Mouse (Mus musculus) forebrain, postnatal 0 days (tissue): Measurements from ENCODE around the gene Gsg1l2. TPM values are rescaled to one million over a fixed set of nuclear protein-coding genes. Genes with fewer than 3 reads are reported as not detected.

ENCODE experiments used
- ATAC-seq: fragments of 200-750 bp; cut with Nextera tagmentation; 2 replicates; pipeline ENCODE4 v1.8.0; 2017; ENCODE audit warnings: mild to moderate bottlenecking, moderate library complexity
- DNase-seq: peaks from one replicate; pipeline ENCODE4 v3.0.0-alpha.2; 2015
- H3K27ac ChIP-seq: fragments of 300-500 bp; sonication (generic); 2 replicates; pipeline ENCODE4 v1.5.1; 2014; ENCODE audit warnings: low read depth, mild to moderate bottlenecking, antibody characterized with exemption, low read length, moderate library complexity, mixed read lengths
- H3K27me3 ChIP-seq: fragments of 300-500 bp; sonication (generic); 2 replicates; pipeline ENCODE4 v1.6.1; 2014; ENCODE audit warnings: mild to moderate bottlenecking, low read length, mixed read lengths; ENCODE audit not compliant: insufficient read depth
- H3K36me3 ChIP-seq: fragments of 300-500 bp; sonication (generic); 2 replicates; pipeline ENCODE4 v1.6.1; 2014; ENCODE audit warnings: mild to moderate bottlenecking, moderate library complexity; ENCODE audit not compliant: insufficient read depth
- H3K4me1 ChIP-seq: fragments of 300-500 bp; sonication (generic); 2 replicates; pipeline ENCODE4 v1.6.1; 2014; ENCODE audit warnings: antibody characterized with exemption; ENCODE audit not compliant: insufficient read depth
- H3K4me2 ChIP-seq: fragments of 300-500 bp; sonication (generic); 2 replicates; pipeline ENCODE4 v1.6.1; 2014; ENCODE audit warnings: low read depth, mild to moderate bottlenecking, moderate library complexity
- H3K4me3 ChIP-seq: fragments of 300-500 bp; sonication (generic); 2 replicates; pipeline ENCODE4 v1.5.1; 2014; ENCODE audit warnings: low read depth, low read length, mixed read lengths
- H3K9ac ChIP-seq: fragments of 300-500 bp; sonication (generic); 2 replicates; pipeline ENCODE4 v1.6.1; 2014; ENCODE audit warnings: mild to moderate bottlenecking
- H3K9me3 ChIP-seq: fragments of 300-500 bp; sonication (generic); 2 replicates; pipeline ENCODE4 v1.6.1; 2016; ENCODE audit warnings: low read length
- CTCF ChIP-seq: sonication (generic); IDR thresholded peaks from 2 replicates; pipeline ENCODE4 v1.5.1; 2016; ENCODE audit warnings: antibody characterized with exemption, control low read depth, low read depth
- WGBS: fragments of 180-500 bp; shearing (Covaris S2); extraction: QIAGEN DNeasy Blood & Tissue Kit; methylation state at CpG from one replicate; pipeline ENCODE4 v1.1.7; 2014; 5-methylcytosine and 5-hydroxymethylcytosine counted together
- polyA plus RNA-seq: library from polyadenylated mRNA; unstranded; fragments of >200 nt; fragmentation: Nextera tagmentation; extraction: Ambion mirVana; gene quantifications from 2 replicates; pipeline ENCODE4 v1.2.1, GENCODE M21; 2015
- total RNA-seq: library from RNA; depleted of rRNA; stranded (reverse); fragments of >200 nt; gene quantifications from 2 replicates; pipeline ENCODE4 v1.2.3, GENCODE M21; 2014

The Gsg1l2 gene
- total and polyA plus RNA-seq, 2 experiments from 2014 or later: not detected

DNA sequence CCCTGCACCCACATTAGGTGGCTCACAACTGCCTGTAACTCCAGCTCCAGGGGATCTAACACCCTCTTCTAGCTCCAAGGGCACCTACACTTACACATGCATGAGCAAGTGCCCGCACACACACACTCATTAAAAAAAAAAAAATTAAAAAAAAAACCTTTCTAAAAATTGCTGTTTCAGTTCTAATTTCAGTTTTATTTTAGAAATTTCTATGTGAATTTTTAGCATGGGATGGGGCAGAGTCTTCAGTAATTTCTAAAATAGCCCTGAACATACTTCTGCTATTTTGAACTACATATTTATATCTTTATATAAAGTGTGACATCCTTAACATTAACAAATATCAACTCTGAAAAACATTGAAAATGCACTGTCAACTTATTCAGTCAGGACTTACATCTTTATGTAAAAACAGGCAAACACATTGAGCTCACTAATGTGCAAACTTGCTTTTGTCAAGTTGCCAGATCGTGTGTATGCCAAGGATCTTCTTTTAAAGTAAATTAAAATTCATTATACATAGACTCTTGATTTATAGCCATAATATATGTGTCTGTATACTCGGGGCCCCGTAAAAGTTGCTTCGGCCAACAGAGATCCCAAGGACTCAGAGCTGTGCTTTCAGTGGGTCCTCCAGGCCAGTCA lies 35.4 kb upstream of the Gsg1l2 start:
- no peak overlapping the region for H3K4me3 ChIP-seq
- no peaks in the 10 kb centered on the region for H3K36me3 ChIP-seq
- no peak for TF ChIP-seq CTCF
- H3K4me2 ChIP-seq: no peak overlapping the region
- ATAC-seq: no peak
- peak; percentile 46 for DNase-seq
- no peaks in the 10 kb centered on the region for H3K9me3 ChIP-seq
- no peak overlapping the region for H3K9ac ChIP-seq
- H3K27me3 ChIP-seq: no peaks in the 10 kb centered on the region
- H3K4me1 ChIP-seq: no peaks in the 10 kb centered on the region
- H3K27ac ChIP-seq: no peak overlapping the region
- 76% methylated on average over 5 of the region's 5 CpGs for WGBS

DNA sequence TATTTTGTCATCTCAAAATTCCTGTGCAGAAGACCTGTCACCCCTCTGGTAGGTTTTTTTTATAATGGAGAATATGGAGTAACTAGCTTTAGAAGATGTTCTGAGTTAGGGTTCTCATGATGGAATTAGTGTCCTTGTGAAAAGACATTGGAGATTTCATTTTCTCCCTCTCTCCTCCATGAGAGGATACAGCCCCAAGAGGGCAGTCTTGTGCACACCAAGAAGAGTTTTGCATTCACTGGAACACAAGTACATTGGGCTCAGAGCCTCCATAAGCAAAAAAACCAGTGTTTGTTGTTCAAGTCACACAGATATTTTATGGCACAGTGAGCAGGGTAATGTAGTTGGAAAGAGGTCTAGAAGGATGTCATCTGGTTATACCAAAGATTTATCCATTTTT lies 32.8 kb upstream of the Gsg1l2 start:
- Histone ChIP-seq H3K4me3 (no peak overlapping the region), H3K36me3 (no peaks in the 10 kb centered on the region), H3K4me1 (no peaks in the 10 kb centered on the region), H3K27me3 (no peaks in the 10 kb centered on the region), H3K4me2 (no peak overlapping the region), H3K27ac (no peak overlapping the region), H3K9me3 (no peaks in the 10 kb centered on the region), H3K9ac (no peak overlapping the region)
- DNase-seq (no peak), ATAC-seq (no peak)
- 0 out of 2 replicates have a peak, but pooled peaks have one; percentile 14 for TF ChIP-seq CTCF

DNA sequence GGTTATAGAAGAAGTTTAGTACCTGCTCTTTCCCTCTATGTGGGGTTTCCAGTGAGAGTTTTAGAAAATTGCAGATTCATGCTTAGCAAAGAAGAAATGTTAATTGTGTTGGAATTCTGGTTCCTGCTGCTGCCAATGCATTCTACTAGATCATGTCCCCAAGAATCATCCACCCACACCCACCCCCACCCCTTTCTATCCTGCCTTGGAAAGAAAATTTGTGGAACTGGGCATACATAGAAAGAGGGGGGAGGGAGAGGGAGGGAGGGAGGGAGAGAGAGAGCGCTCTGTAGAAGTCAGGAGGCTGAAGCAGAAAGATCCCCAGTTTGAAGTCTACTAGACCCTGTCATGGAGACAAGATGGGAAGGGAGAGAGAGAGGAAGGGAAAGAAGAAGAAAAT lies 18.1 kb upstream of the Gsg1l2 start:
- Histone ChIP-seq H3K27me3 (no peaks in the 10 kb centered on the region), H3K9me3 (no peaks in the 10 kb centered on the region), H3K4me2 (no peak overlapping the region), H3K4me3 (no peak overlapping the region), H3K4me1 (no peaks in the 10 kb centered on the region), H3K36me3 (no peaks in the 10 kb centered on the region), H3K9ac (no peak overlapping the region), H3K27ac (no peak overlapping the region)
- WGBS: 95% methylated on average over 1 of the region's 1 CpGs
- DNase-seq (no peak), ATAC-seq (no peak)
- TF ChIP-seq CTCF: no peak

DNA sequence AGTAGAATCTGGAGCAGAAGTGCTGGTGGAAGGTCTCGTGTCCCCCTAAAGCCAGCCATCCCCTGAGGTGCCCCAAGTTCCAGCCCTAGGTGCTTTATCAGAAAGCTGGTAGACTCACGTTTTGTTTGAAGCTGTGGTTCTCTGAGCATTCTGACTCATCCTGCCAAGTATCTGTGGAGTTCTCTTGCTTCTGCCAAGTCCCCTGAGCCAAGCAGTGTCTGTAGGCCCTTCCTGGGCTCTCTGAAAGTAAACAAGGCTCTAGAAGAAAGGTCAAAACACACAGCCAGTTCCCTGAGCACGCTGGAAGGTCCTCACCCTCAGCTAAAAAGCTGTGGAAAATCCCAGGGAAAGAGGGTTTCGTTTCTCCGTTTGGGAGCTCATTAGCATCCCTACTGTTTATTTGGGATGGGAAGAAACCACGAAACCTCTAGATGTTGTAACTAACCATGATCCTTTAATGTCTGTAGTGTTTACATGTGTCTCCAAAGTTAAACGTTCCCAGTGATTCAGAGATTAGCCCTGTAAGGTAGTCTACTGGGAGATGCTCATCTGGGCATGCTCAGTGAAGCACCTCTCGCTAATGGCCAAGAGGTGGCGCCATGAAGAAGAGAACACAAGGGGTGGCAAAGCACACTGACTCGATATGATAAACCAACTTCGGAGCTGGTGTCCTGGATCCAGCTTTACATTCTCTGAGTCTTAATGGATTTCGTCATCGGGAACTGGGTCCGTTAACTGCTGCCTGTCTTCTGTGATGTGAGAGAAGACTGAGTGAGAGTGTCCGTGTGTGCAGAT lies 16.8 kb upstream of the Gsg1l2 start:
- DNase-seq (no peak), ATAC-seq (no peak)
- Histone ChIP-seq H3K27me3 (no peaks in the 10 kb centered on the region), H3K9ac (no peak overlapping the region), H3K27ac (no peak overlapping the region), H3K9me3 (no peaks in the 10 kb centered on the region), H3K4me3 (no peak overlapping the region), H3K4me1 (no peaks in the 10 kb centered on the region), H3K36me3 (no peaks in the 10 kb centered on the region), H3K4me2 (no peak overlapping the region)
- WGBS: 76% methylated on average over 15 of the region's 15 CpGs
- TF ChIP-seq CTCF: no peak

DNA sequence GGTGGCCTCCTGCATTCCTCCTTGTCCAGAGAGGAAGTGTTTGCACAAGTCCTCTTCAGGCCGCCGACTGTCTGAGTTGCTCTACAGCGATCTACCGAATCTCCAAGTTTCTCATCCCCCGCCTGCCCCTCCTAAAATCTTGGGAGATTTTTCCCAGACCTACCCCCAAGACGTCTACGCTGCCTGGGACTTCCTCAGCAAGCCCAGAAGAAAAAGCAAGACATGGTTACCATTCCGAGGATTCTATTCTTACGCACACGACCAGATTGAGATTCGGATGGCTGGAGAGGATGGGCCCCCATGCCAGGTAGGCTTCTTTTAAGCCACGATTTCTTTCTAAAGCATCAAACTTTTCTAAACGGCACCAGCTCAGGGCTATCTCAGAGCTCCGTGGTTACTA lies 3.4 kb upstream of the Gsg1l2 start, which contains the start of gene Glp2r:
Glp2r (minus strand) TSS at position 101 of the 400 bp plus-strand sequence.
- no peak within 1 kb of the TSS for H3K9ac ChIP-seq
- 87% methylated on average over 14 of the region's 14 CpGs for WGBS
- DNase-seq (no peak), ATAC-seq (no peak)
- no peak within 1 kb of the TSS for H3K27ac ChIP-seq
- no peaks in the 10 kb centered on the region for H3K4me1 ChIP-seq
- no peaks in the 10 kb centered on the region for H3K27me3 ChIP-seq
- no peak for TF ChIP-seq CTCF
- H3K4me3 ChIP-seq: no peak within 1 kb of the TSS
- no peaks in the 10 kb centered on the region for H3K9me3 ChIP-seq
- H3K4me2 ChIP-seq: no peak within 1 kb of the TSS
- H3K36me3 ChIP-seq: no peaks in the 10 kb centered on the region

DNA sequence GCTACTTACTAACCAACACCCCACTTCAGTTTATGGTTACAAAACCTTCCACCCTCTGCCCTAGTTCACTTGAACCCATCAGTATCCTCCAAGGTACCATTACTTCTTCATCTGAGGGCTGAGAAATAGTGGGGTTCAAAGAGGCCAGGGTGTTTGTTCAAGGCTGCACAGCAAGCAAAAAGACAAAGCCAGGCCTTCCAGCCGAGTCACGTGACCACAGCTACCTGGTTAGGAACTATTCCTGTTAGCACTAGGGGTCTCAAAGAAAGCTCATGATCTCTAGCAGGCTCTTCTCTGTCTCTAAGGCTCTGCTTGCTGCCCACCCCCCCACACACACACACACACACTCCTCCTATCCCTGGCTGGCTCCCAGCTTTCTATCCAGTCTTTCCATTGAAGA lies 2.7 kb upstream of the Gsg1l2 start:
- H3K36me3 ChIP-seq: no peaks in the 10 kb centered on the region
- H3K4me3 ChIP-seq: no peak overlapping the region
- no peak overlapping the region for H3K27ac ChIP-seq
- WGBS: 83% methylated on average over 2 of the region's 2 CpGs
- H3K9me3 ChIP-seq: no peaks in the 10 kb centered on the region
- H3K4me2 ChIP-seq: no peak overlapping the region
- DNase-seq: no peak
- TF ChIP-seq CTCF: no peak
- no peak for ATAC-seq
- H3K4me1 ChIP-seq: no peaks in the 10 kb centered on the region
- no peaks in the 10 kb centered on the region for H3K27me3 ChIP-seq
- H3K9ac ChIP-seq: no peak overlapping the region

DNA sequence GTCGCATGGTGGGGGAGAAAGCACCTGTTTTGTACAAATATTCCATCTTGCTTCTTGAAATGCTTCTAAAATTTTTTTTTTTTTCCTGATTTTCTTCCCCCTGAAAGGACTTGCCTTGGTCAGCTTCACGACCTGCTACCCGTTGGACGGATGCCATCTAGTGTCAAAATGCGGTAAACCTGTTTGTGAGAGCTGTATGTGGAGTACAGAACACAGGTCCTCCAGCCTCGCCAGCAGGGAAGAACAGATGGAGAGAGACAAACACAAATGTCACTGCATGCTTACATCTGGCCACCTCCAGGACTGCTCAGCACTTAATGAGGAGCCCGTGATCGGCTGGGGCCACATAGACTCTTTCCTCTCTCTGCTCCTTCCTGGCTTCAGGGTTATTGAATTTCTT lies 1.8 kb upstream of the Gsg1l2 start:
- ATAC-seq: no peak
- 26% methylated on average over 8 of the region's 8 CpGs for WGBS

More for the DNA sequence above, 1.8 kb upstream of the Gsg1l2 start:
- Histone ChIP-seq H3K9ac (no peak overlapping the region), H3K9me3 (no peaks in the 10 kb centered on the region), H3K27ac (no peak overlapping the region), H3K4me3 (no peak overlapping the region), H3K36me3 (no peaks in the 10 kb centered on the region), H3K27me3 (no peaks in the 10 kb centered on the region), H3K4me2 (no peak overlapping the region), H3K4me1 (no peaks in the 10 kb centered on the region)
- peak; percentile 63 for DNase-seq
- peak; percentile 59 for TF ChIP-seq CTCF
